Mouse (Mus musculus): ENCODE measurements around the gene Cgrrf1. TPM values are rescaled to one million over a fixed set of nuclear protein-coding genes. Genes with fewer than 3 reads are reported as not detected.
"Not testable (repeated sequence)": the region's sequence is repeated elsewhere in the genome, so short reads cannot be mapped to it uniquely, and the experiment has no call there.

Cgrrf1 gene
- polyA plus RNA-seq, 1 experiment from 2014 or later, result 13.0 TPM

DNA sequence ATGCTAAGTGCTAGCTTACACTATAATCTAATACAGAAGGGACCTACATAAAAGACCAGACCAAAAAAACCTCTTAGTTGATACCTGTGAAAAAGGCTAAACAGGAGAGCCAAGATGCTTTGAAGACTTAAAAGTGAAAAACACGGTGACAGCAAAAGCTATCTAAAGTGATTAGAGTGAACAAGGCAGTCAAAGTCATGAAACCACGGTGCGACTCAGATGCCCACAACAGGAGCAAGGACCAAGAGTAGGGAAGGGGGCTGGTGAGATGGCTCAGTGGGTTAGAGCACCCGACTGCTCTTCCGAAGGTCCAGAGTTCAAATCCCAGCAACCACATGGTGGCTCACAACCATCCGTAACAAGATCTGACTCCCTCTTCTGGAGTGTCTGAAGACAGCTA, 12.0 kb upstream of the Cgrrf1 start:
- not testable (repeated sequence) for H3K36me3 ChIP-seq (ENCODE audit: control insufficient read depth, insufficient read depth); H3K9me3 ChIP-seq (ENCODE audit: control insufficient read depth, low read length); H3K27me3 ChIP-seq (replicated peaks; ENCODE audit: control insufficient read depth, insufficient read depth, low read length); ATAC-seq; H3K9ac ChIP-seq (replicated peaks; ENCODE audit: low read depth, low read length); H3K4me3 ChIP-seq (replicated peaks; ENCODE audit: low read length); H3K27ac ChIP-seq (ENCODE audit: low read length); H3K4me2 ChIP-seq (ENCODE audit: low read length)
- whole genome bisulfite sequencing, result 94% methylated on average over 5 of the region's 6 CpGs
- peaks cover 18% of the 10 kb centered on the region for H3K4me1 ChIP-seq (replicated peaks; ENCODE audit: control insufficient read depth, insufficient read depth, low read length)

DNA sequence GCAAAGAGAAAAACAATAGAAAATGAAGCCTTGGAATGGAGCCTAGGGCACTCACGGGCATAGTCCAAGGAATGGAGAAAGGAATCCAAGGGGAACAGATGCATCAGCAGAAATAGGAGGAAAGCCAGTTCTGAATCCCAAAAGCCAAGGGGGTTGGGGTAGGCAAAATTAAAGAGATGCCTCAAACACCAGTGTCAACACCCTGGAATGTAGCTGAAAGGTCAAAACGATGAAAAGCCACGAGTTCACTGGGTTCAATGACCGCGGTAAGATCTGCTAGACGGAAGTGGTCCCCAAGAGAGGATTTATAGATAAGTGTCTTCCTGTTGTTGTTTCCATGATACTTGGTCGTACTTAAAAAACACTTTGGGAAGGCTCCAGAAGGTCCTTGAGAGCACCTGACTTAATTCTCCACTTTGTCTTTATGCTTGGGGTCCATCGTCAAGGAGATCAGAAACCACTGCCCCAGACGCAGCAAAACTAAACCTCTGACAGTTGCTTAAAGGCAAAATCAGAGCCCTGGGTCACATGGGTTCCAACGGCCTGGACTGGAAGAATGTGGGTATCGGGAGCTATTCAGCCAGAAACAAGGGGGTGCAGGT, 10.6 kb upstream of the Cgrrf1 start:
- Histone ChIP-seq H3K4me1 (replicated peaks; ENCODE audit: control insufficient read depth, insufficient read depth, low read length) (peaks cover 18% of the 10 kb centered on the region), H3K36me3 (ENCODE audit: control insufficient read depth, insufficient read depth) (no peaks in the 10 kb centered on the region), H3K27ac (ENCODE audit: low read length) (peak overlapping the region; percentile 79), H3K27me3 (replicated peaks; ENCODE audit: control insufficient read depth, insufficient read depth, low read length) (no peaks in the 10 kb centered on the region), H3K4me3 (replicated peaks; ENCODE audit: low read length) (peak overlapping the region; percentile 98), H3K9ac (replicated peaks; ENCODE audit: low read depth, low read length) (peak overlapping the region; percentile 96), H3K4me2 (ENCODE audit: low read length) (peak overlapping the region; percentile 89), H3K9me3 (ENCODE audit: control insufficient read depth, low read length) (no peaks in the 10 kb centered on the region)
- ATAC-seq, result peak; percentile 0; the same call in 1 of the 2 replicates
- WGBS, result 1% methylated on average over 11 of the region's 11 CpGs

DNA sequence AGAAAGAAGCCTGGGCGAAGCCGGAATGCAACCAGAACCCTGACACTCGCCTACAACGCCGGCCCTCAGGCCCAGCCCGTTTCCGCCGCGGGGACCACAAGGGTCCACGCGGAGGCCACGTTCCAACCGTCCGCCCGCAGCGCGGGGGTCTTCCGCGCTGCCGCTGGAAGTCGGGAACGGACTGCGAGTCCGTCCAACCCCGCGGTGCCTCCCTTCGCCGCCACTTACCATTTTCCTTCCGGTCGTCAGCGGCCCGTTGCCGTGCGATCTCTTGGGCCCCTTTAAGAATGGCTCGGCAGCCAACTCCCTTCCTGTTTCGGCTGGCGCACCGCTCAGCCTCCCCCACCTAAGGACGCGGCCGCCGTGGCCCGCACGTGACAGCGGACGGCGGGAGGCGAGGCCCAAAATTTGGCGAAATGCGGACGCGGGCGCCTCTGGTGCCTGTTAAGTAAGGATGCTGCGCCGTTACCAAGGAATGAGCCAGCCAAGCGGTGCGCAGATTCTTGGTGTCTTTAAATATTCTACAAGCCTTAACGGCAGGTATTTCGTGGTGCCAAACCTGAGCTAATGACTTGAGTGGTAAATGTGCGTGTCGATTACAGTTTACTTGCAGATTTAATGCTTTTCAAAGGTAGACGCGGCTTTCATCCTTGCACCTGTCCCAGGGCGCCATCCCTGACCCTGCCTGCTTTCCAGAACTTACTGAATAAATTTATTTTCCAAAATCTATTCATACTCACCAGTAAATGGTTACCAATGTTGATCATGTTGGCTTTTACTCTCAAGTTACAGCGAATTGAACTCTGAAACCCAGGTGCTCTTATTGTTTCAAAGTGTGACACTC, 9.8 kb upstream of the Cgrrf1 start, which contains the start of gene Gmfb:
Gmfb (minus strand) TSS at position 370 of the 844 bp plus-strand sequence.
- Histone ChIP-seq H3K4me2 (ENCODE audit: low read length) (peak within 1 kb of the TSS; percentile 89), H3K9me3 (ENCODE audit: control insufficient read depth, low read length) (no peaks in the 10 kb centered on the region), H3K36me3 (ENCODE audit: control insufficient read depth, insufficient read depth) (no peaks in the 10 kb centered on the region), H3K27ac (ENCODE audit: low read length) (peak within 1 kb of the TSS; percentile 79), H3K9ac (replicated peaks; ENCODE audit: low read depth, low read length) (peak within 1 kb of the TSS; percentile 96), H3K4me3 (replicated peaks; ENCODE audit: low read length) (peak within 1 kb of the TSS; percentile 98), H3K27me3 (replicated peaks; ENCODE audit: control insufficient read depth, insufficient read depth, low read length) (no peaks in the 10 kb centered on the region), H3K4me1 (replicated peaks; ENCODE audit: control insufficient read depth, insufficient read depth, low read length) (peaks cover 18% of the 10 kb centered on the region)
- under 1% methylated on average over 65 of the region's 65 CpGs for WGBS
- peak; percentile 99 for ATAC-seq

DNA sequence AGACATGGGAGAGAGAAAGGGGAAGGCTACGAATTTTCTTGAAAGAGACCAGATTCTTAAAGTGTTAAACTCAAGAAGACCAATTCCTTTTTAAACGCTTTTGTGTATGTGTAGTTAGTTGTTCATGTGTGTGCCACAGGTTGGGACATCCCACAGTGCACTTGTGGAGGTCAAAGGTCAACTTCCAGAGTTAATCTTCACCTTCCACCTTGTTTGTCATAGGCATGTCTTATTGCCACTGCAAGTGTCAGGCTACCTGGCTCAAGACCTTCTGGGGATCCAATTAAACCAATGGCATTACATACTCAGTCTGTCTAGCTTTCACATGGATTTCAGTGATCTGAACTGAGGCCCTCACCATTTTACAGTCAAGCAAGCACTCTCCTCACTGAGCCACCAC, 7.9 kb upstream of the Cgrrf1 start:
- Histone ChIP-seq H3K27me3 (replicated peaks; ENCODE audit: control insufficient read depth, insufficient read depth, low read length) (no peaks in the 10 kb centered on the region), H3K9ac (replicated peaks; ENCODE audit: low read depth, low read length) (no peak overlapping the region), H3K36me3 (ENCODE audit: control insufficient read depth, insufficient read depth) (no peaks in the 10 kb centered on the region), H3K4me1 (replicated peaks; ENCODE audit: control insufficient read depth, insufficient read depth, low read length) (peaks cover 18% of the 10 kb centered on the region), H3K4me3 (replicated peaks; ENCODE audit: low read length) (no peak overlapping the region), H3K9me3 (ENCODE audit: control insufficient read depth, low read length) (no peaks in the 10 kb centered on the region), H3K27ac (ENCODE audit: low read length) (no peak overlapping the region), H3K4me2 (ENCODE audit: low read length) (no peak overlapping the region)
- no peak for ATAC-seq
- 85% methylated on average over 2 of the region's 2 CpGs for WGBS

DNA sequence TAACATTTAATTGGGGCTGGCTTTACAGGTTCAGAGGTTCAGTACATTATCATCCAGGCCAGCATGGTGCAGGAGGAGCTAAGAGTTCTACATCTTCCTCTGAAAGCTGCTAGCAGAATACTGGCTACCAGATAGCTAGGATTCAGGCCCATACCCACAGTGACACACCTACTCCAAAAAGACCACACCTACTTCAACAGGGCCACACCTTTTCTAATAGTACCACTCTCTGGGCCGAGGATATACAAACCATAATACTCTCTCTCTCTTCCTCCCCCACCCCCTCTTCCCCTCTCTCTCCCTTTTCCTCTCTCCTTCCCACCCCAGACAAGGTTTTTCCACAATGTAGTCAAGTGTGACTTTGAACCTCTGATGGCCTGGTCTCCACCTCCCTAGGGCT, 4.5 kb upstream of the Cgrrf1 start:
- no peaks in the 10 kb centered on the region for H3K27me3 ChIP-seq (replicated peaks; ENCODE audit: control insufficient read depth, insufficient read depth, low read length)
- peaks cover 8% of the 10 kb centered on the region for H3K4me1 ChIP-seq (replicated peaks; ENCODE audit: control insufficient read depth, insufficient read depth, low read length)
- 81% methylated on average over 1 of the region's 1 CpGs for WGBS
- no peak overlapping the region for H3K27ac ChIP-seq (ENCODE audit: low read length)
- no peak overlapping the region for H3K4me3 ChIP-seq (replicated peaks; ENCODE audit: low read length)
- no peak overlapping the region for H3K4me2 ChIP-seq (ENCODE audit: low read length)
- ATAC-seq, result no peak
- no peaks in the 10 kb centered on the region for H3K36me3 ChIP-seq (ENCODE audit: control insufficient read depth, insufficient read depth)
- no peak overlapping the region for H3K9ac ChIP-seq (replicated peaks; ENCODE audit: low read depth, low read length)
- H3K9me3 ChIP-seq (ENCODE audit: control insufficient read depth, low read length), result no peaks in the 10 kb centered on the region

DNA sequence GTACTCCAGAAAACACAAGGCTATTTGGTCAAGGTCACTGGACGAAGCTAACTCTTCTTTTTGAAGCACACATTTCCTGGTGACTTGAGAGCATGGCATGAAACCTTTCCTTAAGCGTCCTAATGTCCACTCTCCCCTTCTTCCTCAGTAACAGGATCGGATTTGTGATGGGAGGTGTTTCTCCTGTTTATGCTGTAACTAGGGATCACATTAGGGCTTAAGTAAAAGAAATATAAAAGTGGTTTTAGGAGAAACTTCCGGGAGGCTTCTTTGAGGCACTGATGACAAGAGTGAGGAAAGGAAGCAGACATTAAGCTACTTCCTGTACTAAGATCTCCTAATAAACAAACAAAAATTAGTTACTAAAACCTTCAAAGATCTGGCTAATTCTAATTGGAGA, 630 bp upstream of the Cgrrf1 start:
- H3K9me3 ChIP-seq (ENCODE audit: control insufficient read depth, low read length), result no peaks in the 10 kb centered on the region
- ATAC-seq, result no peak
- H3K9ac ChIP-seq (replicated peaks; ENCODE audit: low read depth, low read length), result peak overlapping the region; percentile 71
- H3K36me3 ChIP-seq (ENCODE audit: control insufficient read depth, insufficient read depth), result no peaks in the 10 kb centered on the region
- 6% methylated on average over 4 of the region's 4 CpGs for WGBS
- H3K4me3 ChIP-seq (replicated peaks; ENCODE audit: low read length), result peak overlapping the region; percentile 61
- H3K4me1 ChIP-seq (replicated peaks; ENCODE audit: control insufficient read depth, insufficient read depth, low read length), result peaks cover 12% of the 10 kb centered on the region
- H3K4me2 ChIP-seq (ENCODE audit: low read length), result peak overlapping the region; percentile 94
- no peaks in the 10 kb centered on the region for H3K27me3 ChIP-seq (replicated peaks; ENCODE audit: control insufficient read depth, insufficient read depth, low read length)
- no peak overlapping the region for H3K27ac ChIP-seq (ENCODE audit: low read length)

DNA sequence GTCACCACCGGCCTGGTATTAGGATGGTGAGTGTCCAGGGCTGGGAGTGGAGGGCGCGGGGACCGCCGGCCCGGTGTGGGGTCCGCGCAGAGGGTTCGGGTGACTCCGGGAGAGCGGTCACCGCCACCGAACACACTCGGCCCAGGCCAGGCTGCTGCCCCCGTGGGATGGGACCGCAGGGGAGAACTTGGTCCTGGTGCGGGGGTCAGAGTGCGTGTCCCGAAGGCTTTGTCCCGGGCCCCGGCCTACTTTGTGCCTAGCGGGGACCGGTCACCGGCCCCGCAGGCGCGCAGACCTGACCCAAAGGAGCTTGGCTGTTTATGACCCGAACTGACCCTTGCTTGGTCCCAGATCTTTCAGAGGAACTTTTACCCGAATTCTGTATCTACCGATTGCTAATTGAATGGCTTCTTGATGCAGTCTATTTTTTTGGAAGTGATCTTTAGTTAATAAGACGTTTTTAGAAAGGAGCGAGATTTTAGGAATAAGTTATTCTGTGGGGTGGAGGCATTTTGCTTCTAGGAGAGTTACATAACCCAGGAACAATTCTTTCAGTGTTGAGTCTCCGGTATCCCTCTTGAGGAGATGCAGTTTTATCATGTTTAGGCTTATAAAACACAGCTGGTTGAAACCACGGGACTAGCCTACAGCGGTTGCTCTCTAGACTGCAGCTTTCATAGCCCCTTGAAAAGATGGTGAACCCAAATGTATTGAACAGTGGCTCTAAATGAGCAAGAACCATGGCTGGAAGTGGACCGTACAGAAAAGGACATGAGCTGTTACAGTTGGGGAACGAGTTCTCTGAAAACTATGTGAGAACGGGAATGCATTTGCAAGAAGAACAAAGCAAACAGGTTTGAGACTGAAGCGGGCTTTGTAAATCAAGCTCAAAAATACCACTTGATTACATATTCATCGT, 688 bp downstream of the Cgrrf1 start:
- Histone ChIP-seq H3K27ac (ENCODE audit: low read length) (no peak overlapping the region), H3K36me3 (ENCODE audit: control insufficient read depth, insufficient read depth) (no peaks in the 10 kb centered on the region), H3K27me3 (replicated peaks; ENCODE audit: control insufficient read depth, insufficient read depth, low read length) (no peaks in the 10 kb centered on the region), H3K9ac (replicated peaks; ENCODE audit: low read depth, low read length) (peak overlapping the region; percentile 71), H3K9me3 (ENCODE audit: control insufficient read depth, low read length) (no peaks in the 10 kb centered on the region), H3K4me1 (replicated peaks; ENCODE audit: control insufficient read depth, insufficient read depth, low read length) (peaks cover 12% of the 10 kb centered on the region), H3K4me3 (replicated peaks; ENCODE audit: low read length) (peak overlapping the region; percentile 61), H3K4me2 (ENCODE audit: low read length) (peak overlapping the region; percentile 94)
- 7% methylated on average over 40 of the region's 40 CpGs for WGBS
- no peak for ATAC-seq

DNA sequence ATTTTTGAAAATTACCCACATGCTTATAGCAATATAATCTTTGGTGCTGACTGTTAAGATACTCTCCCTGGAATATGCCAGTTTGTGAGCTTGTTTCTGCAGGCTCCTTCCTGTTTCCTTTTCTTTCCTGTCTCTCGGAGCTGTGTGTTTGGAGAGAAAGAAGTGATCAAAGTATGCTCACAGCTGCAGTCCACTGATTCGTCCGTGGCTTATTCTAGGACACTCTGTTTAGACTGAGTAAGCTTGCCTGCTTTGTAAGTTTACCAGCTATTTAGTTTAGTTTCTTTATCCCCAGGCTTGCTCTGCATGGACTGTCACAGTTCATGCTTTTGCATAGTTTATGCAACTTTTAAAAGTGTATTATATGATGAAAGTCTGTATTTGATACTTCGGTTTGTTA, 7.4 kb downstream of the Cgrrf1 start:
- Histone ChIP-seq H3K4me1 (replicated peaks; ENCODE audit: control insufficient read depth, insufficient read depth, low read length) (no peaks in the 10 kb centered on the region), H3K9ac (replicated peaks; ENCODE audit: low read depth, low read length) (no peak overlapping the region), H3K27me3 (replicated peaks; ENCODE audit: control insufficient read depth, insufficient read depth, low read length) (no peaks in the 10 kb centered on the region), H3K4me3 (replicated peaks; ENCODE audit: low read length) (no peak overlapping the region), H3K27ac (ENCODE audit: low read length) (no peak overlapping the region), H3K36me3 (ENCODE audit: control insufficient read depth, insufficient read depth) (no peaks in the 10 kb centered on the region), H3K9me3 (ENCODE audit: control insufficient read depth, low read length) (no peaks in the 10 kb centered on the region), H3K4me2 (ENCODE audit: low read length) (no peak overlapping the region)
- ATAC-seq, result no peak
- WGBS, result 71% methylated on average over 4 of the region's 4 CpGs

DNA sequence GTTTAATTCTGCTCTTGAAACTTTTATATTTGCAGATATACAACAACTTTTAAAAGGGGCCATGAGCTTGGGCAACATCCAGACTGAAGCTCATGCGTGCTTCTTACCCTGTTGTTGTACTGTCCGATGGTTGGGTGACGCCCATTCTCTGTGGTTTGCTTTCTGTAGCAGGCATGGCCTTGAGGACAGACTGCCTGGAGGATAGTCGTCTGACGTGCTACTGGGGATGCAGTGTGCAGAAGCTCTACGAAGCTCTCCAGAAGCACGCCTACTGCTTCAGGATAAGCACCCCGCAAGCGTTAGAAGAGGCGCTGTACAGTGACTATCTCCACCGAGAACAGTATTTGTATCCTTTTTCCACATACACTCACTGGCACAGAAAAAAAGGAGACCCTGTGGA, 13.8 kb downstream of the Cgrrf1 start:
- Histone ChIP-seq H3K27me3 (replicated peaks; ENCODE audit: control insufficient read depth, insufficient read depth, low read length) (no peaks in the 10 kb centered on the region), H3K27ac (ENCODE audit: low read length) (no peak overlapping the region), H3K9ac (replicated peaks; ENCODE audit: low read depth, low read length) (no peak overlapping the region), H3K4me1 (replicated peaks; ENCODE audit: control insufficient read depth, insufficient read depth, low read length) (no peaks in the 10 kb centered on the region), H3K4me2 (ENCODE audit: low read length) (no peak overlapping the region), H3K9me3 (ENCODE audit: control insufficient read depth, low read length) (no peaks in the 10 kb centered on the region), H3K36me3 (ENCODE audit: control insufficient read depth, insufficient read depth) (no peaks in the 10 kb centered on the region), H3K4me3 (replicated peaks; ENCODE audit: low read length) (no peak overlapping the region)
- 92% methylated on average over 11 of the region's 11 CpGs for WGBS
- no peak for ATAC-seq

Measured in forebrain, embryonic 16.5 days (tissue).